Mouse (Mus musculus) cortical plate, adult 2 months (tissue): ENCODE data around the gene Rtca.

Experiments used
- CTCF ChIP-seq: fragments of 200-500 bp; IDR thresholded peaks from 2 replicates; pipeline ENCODE4 v1.5.1; 2011; ENCODE audit warnings: mild to moderate bottlenecking, control low read depth, low read length; ENCODE audit not compliant: insufficient read depth; ENCODE audit errors: extremely low read depth
- POLR2A ChIP-seq: fragments of 200-500 bp; IDR thresholded peaks from 2 replicates; pipeline ENCODE4 v1.6.1; 2011; ENCODE audit warnings: mild to moderate bottlenecking, low read length, control low read depth; ENCODE audit not compliant: insufficient read depth; ENCODE audit errors: extremely low read depth

DNA sequence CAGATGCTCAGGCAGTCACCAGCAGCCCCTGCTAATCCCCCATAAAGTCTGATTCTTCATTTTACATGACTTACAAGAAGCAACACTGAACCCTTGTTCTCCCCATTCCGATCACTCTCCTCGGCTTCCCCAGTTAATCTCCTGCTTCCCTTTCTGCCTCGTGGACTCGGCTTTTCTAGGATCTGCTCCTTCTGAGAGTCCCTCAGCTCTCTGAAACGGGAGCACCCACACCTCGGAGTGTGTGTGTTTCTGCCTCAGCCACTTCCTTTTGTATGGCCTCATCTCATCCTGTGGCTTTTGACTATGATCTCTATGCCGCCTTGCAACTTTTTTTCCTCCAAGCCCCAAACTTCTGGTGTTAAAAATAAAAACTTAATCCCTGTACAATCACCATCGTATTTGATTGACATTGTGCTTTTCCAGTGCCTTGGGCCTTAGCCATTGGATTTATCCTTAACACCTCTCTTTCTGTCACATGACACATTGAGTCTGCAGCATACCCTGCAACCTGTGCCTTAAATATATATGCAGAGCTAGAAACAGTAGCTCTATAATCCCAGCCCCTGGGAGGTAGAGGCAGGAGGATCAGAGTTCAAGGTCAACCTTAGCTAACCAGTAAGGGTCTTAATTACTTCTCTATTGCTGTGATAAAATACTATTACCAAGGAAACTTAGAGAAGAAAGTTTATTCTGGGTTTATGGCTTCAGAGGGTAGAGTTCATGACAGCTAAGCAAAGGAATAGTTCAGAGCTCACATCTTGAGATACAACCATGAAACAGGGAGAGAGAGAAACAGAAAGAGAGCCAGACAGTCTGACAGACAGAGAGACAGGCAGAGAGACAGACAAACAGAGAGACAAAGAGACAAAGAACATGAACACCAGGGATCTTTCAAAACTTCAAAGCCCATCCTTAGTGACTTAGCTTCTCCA, 67.7 kb downstream of the Rtca start:
- no peak for TF ChIP-seq CTCF
- TF ChIP-seq POLR2A, result no peak
